Mouse (Mus musculus) thymus, adult 2 months (tissue): ENCODE results near the gene Mmp28. TPM values are rescaled to one million over a fixed set of nuclear protein-coding genes. Genes with fewer than 3 reads are reported as not detected.

Source experiments
- DNase-seq: peaks from one replicate; pipeline ENCODE4 v3.0.0; 2021
- H3K27ac ChIP-seq: fragments of 200-500 bp; 2 replicates; pipeline ENCODE4 v1.5.1; 2012; ENCODE audit warnings: low read length, control low read depth; ENCODE audit not compliant: control insufficient read depth, insufficient read depth
- H3K27me3 ChIP-seq: fragments of 200-500 bp; 2 replicates; pipeline ENCODE4 v1.6.1; 2012; ENCODE audit warnings: mild to moderate bottlenecking, low read length, moderate library complexity, mixed read lengths; ENCODE audit not compliant: control insufficient read depth, insufficient read depth
- H3K36me3 ChIP-seq: fragments of 200-500 bp; 2 replicates; pipeline ENCODE4 v1.6.1; 2012; ENCODE audit warnings: mild to moderate bottlenecking, low read length, moderate library complexity; ENCODE audit not compliant: control insufficient read depth, insufficient read depth
- H3K4me1 ChIP-seq: fragments of 200-500 bp; replicated peaks from 2 replicates; pipeline ENCODE4 v1.6.1; 2012; ENCODE audit warnings: low read length; ENCODE audit not compliant: control insufficient read depth, insufficient read depth
- H3K4me3 ChIP-seq: fragments of 200-500 bp; 2 replicates; pipeline ENCODE4 v1.5.1; 2012; ENCODE audit warnings: mild to moderate bottlenecking, low read length, control low read depth, moderate library complexity; ENCODE audit not compliant: control insufficient read depth, insufficient read depth
- CTCF ChIP-seq: fragments of 200-500 bp; IDR thresholded peaks from 2 replicates; pipeline ENCODE4 v1.5.1; 2012; ENCODE audit warnings: mild to moderate bottlenecking, control low read depth, low read length, moderate library complexity, borderline replicate concordance; ENCODE audit not compliant: control insufficient read depth, poor library complexity, insufficient read depth; ENCODE audit errors: extremely low read depth
- POLR2A ChIP-seq: fragments of 200-500 bp; IDR thresholded peaks from 2 replicates; pipeline ENCODE4 v1.6.1; 2012; ENCODE audit warnings: mild to moderate bottlenecking, low read length, control low read depth, moderate library complexity; ENCODE audit not compliant: control insufficient read depth, poor library complexity, insufficient read depth; ENCODE audit errors: extremely low read depth
- WGBS: fragments of 180-500 bp; shearing (Covaris S2); methylation state at CpG from one replicate; pipeline ENCODE4 v1.1.7; 2018; 5-methylcytosine and 5-hydroxymethylcytosine counted together
- polyA plus RNA-seq: library from polyadenylated mRNA; depleted of rRNA; stranded (reverse); fragments of >200 nt; gene quantifications from 2 replicates; pipeline ENCODE4 v1.2.3, GENCODE M21; 2012

Mmp28 gene
- polyA plus RNA-seq, 1 experiment, result 8.2 TPM

DNA sequence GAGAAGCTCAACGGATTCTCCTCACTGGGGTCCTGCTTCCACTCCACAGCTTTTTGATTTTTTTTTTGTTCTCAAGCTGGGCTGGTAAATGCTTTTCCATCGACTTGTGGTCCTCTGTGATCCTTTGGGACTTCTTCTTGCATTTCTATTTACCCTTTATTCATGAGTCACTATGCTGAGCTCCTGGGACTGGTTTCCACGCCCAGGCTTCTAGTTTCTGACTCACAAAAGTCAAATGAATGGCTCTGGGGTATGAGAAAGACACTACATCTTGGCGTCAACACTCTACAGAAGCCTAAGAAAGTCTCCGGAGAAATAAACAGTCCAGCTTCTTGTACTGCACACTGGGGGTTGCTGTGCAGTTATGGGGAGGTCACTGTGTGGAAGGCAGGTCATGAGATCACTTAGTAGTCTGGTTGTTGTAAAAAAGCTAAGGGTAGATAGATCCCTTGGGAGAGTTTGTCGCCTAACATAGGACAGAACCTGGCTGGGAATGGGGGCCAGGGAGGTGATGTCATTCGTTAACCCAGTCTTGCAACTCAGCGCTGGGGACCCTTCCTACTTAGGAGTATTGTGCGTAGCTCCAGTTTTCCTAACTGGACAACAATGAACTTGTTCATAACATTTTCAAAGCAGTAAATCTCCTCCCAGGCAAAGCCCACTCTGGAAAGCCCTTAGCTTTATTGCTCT is 4.8 kb downstream of the Mmp28 start:
- peaks cover 7% of the 10 kb centered on the region for H3K4me1 ChIP-seq
- H3K4me3 ChIP-seq, result no peak overlapping the region
- H3K27me3 ChIP-seq, result peaks cover 10% of the 10 kb centered on the region; the same call in 1 of the 2 replicates
- no peaks in the 10 kb centered on the region for H3K36me3 ChIP-seq
- 92% methylated on average over 9 of the region's 9 CpGs for WGBS
- DNase-seq, result no peak
- no peak overlapping the region for H3K27ac ChIP-seq
- TF ChIP-seq POLR2A (no peak), CTCF (no peak)

DNA sequence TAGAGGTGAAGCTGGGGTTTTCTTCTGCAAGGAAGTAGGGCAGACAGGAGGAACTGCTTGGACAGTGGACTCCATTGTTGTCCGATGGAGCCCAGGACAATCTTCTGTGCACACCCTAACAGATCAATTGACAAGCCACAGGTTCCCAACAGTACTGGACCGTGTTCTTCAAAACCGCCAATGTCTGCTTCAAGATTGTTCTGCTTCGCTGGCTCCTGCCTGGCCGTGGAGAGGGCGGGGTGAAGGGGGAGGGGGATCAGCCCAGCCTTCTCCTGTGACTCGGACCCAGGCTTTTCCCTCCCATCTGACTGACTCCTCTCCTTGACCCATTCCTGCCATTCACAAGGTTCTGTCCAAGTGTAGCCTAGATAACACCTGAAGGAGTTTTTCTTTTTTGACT is 5.6 kb downstream of the Mmp28 start:
- H3K27ac ChIP-seq, result no peak overlapping the region
- H3K36me3 ChIP-seq, result no peaks in the 10 kb centered on the region
- peaks cover 3% of the 10 kb centered on the region; the same call in 1 of the 2 replicates for H3K27me3 ChIP-seq
- WGBS, result 94% methylated on average over 7 of the region's 7 CpGs
- H3K4me3 ChIP-seq, result no peak overlapping the region
- H3K4me1 ChIP-seq, result 0 out of 2 replicates have a peak, but pooled peaks cover 2% of the 10 kb centered on the region
- DNase-seq, result no peak
- TF ChIP-seq CTCF (no peak), POLR2A (no peak)

DNA sequence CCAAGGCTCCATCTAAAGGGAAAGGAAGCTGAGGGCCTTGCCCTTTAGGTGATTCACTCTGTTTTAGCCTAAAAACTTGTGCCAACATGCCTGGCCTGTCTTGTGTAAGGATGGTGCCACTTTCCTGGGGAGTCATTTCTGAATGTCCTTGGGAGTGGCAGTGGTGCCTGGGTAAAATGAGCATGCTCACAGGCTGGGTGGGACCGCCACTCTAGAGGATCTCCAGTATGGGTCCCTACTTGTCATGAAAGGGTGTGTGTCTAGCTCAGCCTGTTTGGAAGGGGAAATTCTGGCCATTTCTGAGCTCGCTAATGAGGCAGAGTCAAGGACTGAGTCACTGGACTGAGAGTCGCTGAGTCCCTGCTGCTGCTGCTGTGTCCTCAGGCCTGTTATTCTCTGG is 7.3 kb downstream of the Mmp28 start:
- TF ChIP-seq POLR2A, result no peak
- no peak for TF ChIP-seq CTCF
- Histone ChIP-seq H3K27me3 (no peaks in the 10 kb centered on the region), H3K4me3 (no peak overlapping the region), H3K27ac (no peak overlapping the region), H3K4me1 (0 out of 2 replicates have a peak, but pooled peaks cover 2% of the 10 kb centered on the region), H3K36me3 (no peaks in the 10 kb centered on the region)
- DNase-seq, result no peak
- 79% methylated on average over 3 of the region's 3 CpGs for WGBS

DNA sequence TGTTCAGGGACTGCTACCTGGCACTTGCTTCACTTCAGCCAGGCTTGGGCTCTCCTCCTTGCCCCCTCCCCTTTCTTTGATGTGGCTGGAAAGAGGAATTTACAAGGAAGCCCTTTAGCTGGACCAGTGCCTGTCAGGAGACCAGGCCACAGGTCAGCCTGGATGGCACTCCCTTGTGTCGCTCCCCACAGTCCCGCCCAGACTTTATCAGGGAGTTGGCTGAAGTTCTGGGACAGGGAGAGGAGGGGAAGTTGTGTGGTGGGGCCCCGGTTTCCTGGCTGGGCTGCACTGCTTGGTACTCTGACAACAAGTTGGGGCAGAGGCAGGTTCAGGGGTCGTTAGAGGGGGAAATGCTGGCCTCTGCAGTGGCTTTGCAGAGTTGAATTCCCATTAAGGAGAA is 8.3 kb downstream of the Mmp28 start:
- Histone ChIP-seq H3K36me3 (no peaks in the 10 kb centered on the region), H3K4me3 (no peak overlapping the region), H3K4me1 (0 out of 2 replicates have a peak, but pooled peaks cover 2% of the 10 kb centered on the region), H3K27me3 (no peaks in the 10 kb centered on the region), H3K27ac (no peak overlapping the region)
- TF ChIP-seq POLR2A, result no peak
- TF ChIP-seq CTCF, result no peak
- WGBS, result 10% methylated on average over 4 of the region's 4 CpGs
- DNase-seq, result no peak

DNA sequence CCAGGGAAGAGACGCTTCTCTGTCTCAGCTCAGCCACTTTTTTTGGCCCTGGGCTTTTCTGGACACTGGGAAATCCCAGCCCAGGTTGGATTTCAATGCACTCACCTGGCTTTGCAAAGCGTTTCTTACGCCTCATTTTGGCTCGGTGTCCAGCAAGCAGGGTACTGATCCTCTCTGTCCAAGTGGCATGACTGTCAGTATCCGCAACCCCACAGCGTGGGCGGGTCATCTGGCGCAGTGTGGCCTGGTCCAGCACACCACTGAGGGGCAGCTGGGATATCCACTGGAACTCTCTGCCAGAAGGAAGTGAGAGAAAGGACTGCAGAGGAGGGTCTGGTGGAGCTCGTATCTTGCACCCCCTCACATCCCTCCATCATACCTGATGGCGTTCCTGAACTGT is 11.6 kb downstream of the Mmp28 start:
- Histone ChIP-seq H3K27ac (no peak overlapping the region), H3K27me3 (no peaks in the 10 kb centered on the region), H3K36me3 (no peaks in the 10 kb centered on the region), H3K4me3 (no peak overlapping the region), H3K4me1 (0 out of 2 replicates have a peak, but pooled peaks cover 2% of the 10 kb centered on the region)
- no peak for DNase-seq
- 93% methylated on average over 10 of the region's 10 CpGs for WGBS
- TF ChIP-seq CTCF, result no peak
- TF ChIP-seq POLR2A, result no peak

DNA sequence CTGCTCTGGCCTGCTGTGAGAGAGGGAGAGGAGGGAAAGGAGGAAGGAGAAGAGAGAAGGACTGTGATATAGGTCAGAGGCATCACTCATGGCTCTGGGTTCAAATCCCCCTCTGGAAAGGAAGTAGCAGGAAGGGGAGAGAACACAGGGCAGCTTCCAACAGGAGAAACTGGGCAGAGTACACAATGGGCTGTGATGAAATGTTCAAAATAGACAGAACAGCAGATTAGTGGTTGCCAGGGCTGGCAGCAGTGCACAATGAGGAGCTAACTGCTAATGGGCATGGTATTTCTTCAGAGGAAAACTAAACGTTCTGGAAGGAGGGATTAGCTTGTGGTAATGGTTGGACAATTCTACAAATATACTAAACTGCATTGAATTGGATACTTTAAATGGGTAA is 12.3 kb downstream of the Mmp28 start:
- 73% methylated on average over 1 of the region's 1 CpGs for WGBS
- H3K4me1 ChIP-seq, result 0 out of 2 replicates have a peak, but pooled peaks cover 2% of the 10 kb centered on the region
- no peaks in the 10 kb centered on the region for H3K36me3 ChIP-seq
- H3K27ac ChIP-seq, result no peak overlapping the region
- no peaks in the 10 kb centered on the region for H3K27me3 ChIP-seq
- TF ChIP-seq POLR2A (no peak), CTCF (no peak)
- no peak for DNase-seq
- H3K4me3 ChIP-seq, result no peak overlapping the region
